11 mouse cellular contexts compared by ENCODE assay signal in genomic region chr13:56770786-56771185, GRCm38 (mm10). TPM values are rescaled to one million over a fixed set of nuclear protein-coding genes. Genes with fewer than 3 reads are reported as not detected.
DNase-seq lines count a peak whose midpoint lies in the region; ATAC-seq lines count a peak whose summit lies in the region.
"Had no signal": no experiment of that assay in that cellular context is flagged by ENCODE, and none has a peak within 500 bp of the region (broad histone marks: within the 10 kb centered on the region; RNA-seq: fewer than 3 reads in every experiment).

No protein-coding gene starts in this region.

- no peaks in the 10 kb centered on the region for H3K9me3 ChIP-seq in hindbrain, embryonic 10.5 days
- H3K9me3 ChIP-seq in hindbrain, embryonic 16.5 days (ENCODE audit: control insufficient read depth, low read length) = no peaks in the 10 kb centered on the region
- H3K9me3 ChIP-seq in neural tube, embryonic 13.5 days = no peaks in the 10 kb centered on the region
- no peaks in the 10 kb centered on the region for H3K9me3 ChIP-seq in forebrain, embryonic 14.5 days (replicated peaks; ENCODE audit: control insufficient read depth, low read length)
- H3K9me3 ChIP-seq in neural tube, embryonic 15.5 days (replicated peaks) = no peaks in the 10 kb centered on the region

- H3K4me1 ChIP-seq in hindbrain, embryonic 10.5 days (replicated peaks) = peaks cover 56% of the 10 kb centered on the region
- H3K4me1 ChIP-seq in hindbrain, embryonic 16.5 days (ENCODE audit: control insufficient read depth, insufficient read depth, low read depth, low read length) = peaks cover 13% of the 10 kb centered on the region
- H3K4me1 ChIP-seq in neural tube, embryonic 13.5 days (replicated peaks) = peaks cover 41% of the 10 kb centered on the region
- H3K4me1 ChIP-seq in forebrain, embryonic 14.5 days (ENCODE audit: control insufficient read depth, insufficient read depth, low read length) = peaks cover 33% of the 10 kb centered on the region
- H3K4me1 ChIP-seq in neural tube, embryonic 15.5 days = peaks cover 34% of the 10 kb centered on the region

- no peak overlapping the region for H3K9ac ChIP-seq in hindbrain, embryonic 16.5 days (ENCODE audit: low read depth, low read length)
- H3K9ac ChIP-seq in neural tube, embryonic 13.5 days = no peak overlapping the region
- H3K9ac ChIP-seq in forebrain, embryonic 14.5 days (ENCODE audit: low read length) = no peak overlapping the region
- no peak overlapping the region for H3K9ac ChIP-seq in neural tube, embryonic 15.5 days (replicated peaks)

- WGBS in hindbrain, embryonic 10.5 days = 73% methylated on average over 5 of the region's 5 CpGs
- 71% methylated on average over 5 of the region's 5 CpGs for WGBS in hindbrain, embryonic 16.5 days
- WGBS in neural tube, embryonic 13.5 days = 69% methylated on average over 5 of the region's 5 CpGs
- WGBS in forebrain, embryonic 14.5 days = 58% methylated on average over 5 of the region's 5 CpGs
- 73% methylated on average over 5 of the region's 5 CpGs for WGBS in neural tube, embryonic 15.5 days

- no peak overlapping the region for H3K4me2 ChIP-seq in hindbrain, embryonic 16.5 days (ENCODE audit: low read length)
- H3K4me2 ChIP-seq in neural tube, embryonic 13.5 days = no peak overlapping the region
- H3K4me2 ChIP-seq in forebrain, embryonic 14.5 days (ENCODE audit: low read length) = no peak overlapping the region
- no peak overlapping the region for H3K4me2 ChIP-seq in neural tube, embryonic 15.5 days
- H3K4me2 ChIP-seq: heart, embryonic 11.5 days had no signal

- ATAC-seq in hindbrain, embryonic 16.5 days = no peak
- ATAC-seq in neural tube, embryonic 13.5 days (ENCODE audit: low read depth) = no peak
- ATAC-seq in forebrain, embryonic 14.5 days = no peak
- ATAC-seq in neural tube, embryonic 15.5 days (ENCODE audit: low FRiP score) = no peak
- ATAC-seq: intestine, embryonic 16.5 days had no signal

- H3K4me3 ChIP-seq in hindbrain, embryonic 10.5 days = no peak overlapping the region
- no peak overlapping the region for H3K4me3 ChIP-seq in hindbrain, embryonic 16.5 days (ENCODE audit: low read length)
- H3K4me3 ChIP-seq in neural tube, embryonic 13.5 days = no peak overlapping the region
- no peak overlapping the region for H3K4me3 ChIP-seq in forebrain, embryonic 14.5 days (ENCODE audit: low read depth, low read length)
- no peak overlapping the region for H3K4me3 ChIP-seq in neural tube, embryonic 15.5 days (replicated peaks)

- peak overlapping the region; percentile 68 for H3K27ac ChIP-seq in hindbrain, embryonic 10.5 days
- H3K27ac ChIP-seq in hindbrain, embryonic 16.5 days (ENCODE audit: low read depth, low read length) = no peak overlapping the region
- peak overlapping the region; percentile 59 for H3K27ac ChIP-seq in neural tube, embryonic 13.5 days (replicated peaks)
- H3K27ac ChIP-seq in forebrain, embryonic 14.5 days (ENCODE audit: low read depth, low read length) = peak overlapping the region; percentile 67; the same call in 1 of the 2 replicates
- peak overlapping the region; percentile 30; the same call in 1 of the 2 replicates for H3K27ac ChIP-seq in neural tube, embryonic 15.5 days (replicated peaks)

- no peaks in the 10 kb centered on the region for H3K36me3 ChIP-seq in hindbrain, embryonic 10.5 days
- H3K36me3 ChIP-seq in hindbrain, embryonic 16.5 days (ENCODE audit: control insufficient read depth, insufficient read depth, low read length) = no peaks in the 10 kb centered on the region
- H3K36me3 ChIP-seq in neural tube, embryonic 13.5 days = no peaks in the 10 kb centered on the region
- H3K36me3 ChIP-seq in forebrain, embryonic 14.5 days (ENCODE audit: control insufficient read depth, insufficient read depth, low read length) = no peaks in the 10 kb centered on the region
- H3K36me3 ChIP-seq in neural tube, embryonic 15.5 days = no peaks in the 10 kb centered on the region

- DNase-seq in hindbrain, embryonic 10.5 days (ENCODE audit: low spot score) = no peak
- DNase-seq in neural tube, embryonic 10.5 days (ENCODE audit: extremely low spot score, low spot score) = no peak
- no peak for DNase-seq in forebrain, embryonic 14.5 days (ENCODE audit: low spot score)
- DNase-seq in frontal cortex, adult 2 months (ENCODE audit: extremely low spot score in 1 of 2, low spot score in 1 of 2) = no peak
- DNase-seq in heart, adult 8-10 months (ENCODE audit: low spot score) = no peak
- DNase-seq: lung, adult 18-20 months had no signal

- H3K27me3 ChIP-seq in hindbrain, embryonic 10.5 days (ENCODE audit: insufficient read depth, poor library complexity, severe bottlenecking) = 0 out of 2 replicates have a peak, but pooled peaks cover 14% of the 10 kb centered on the region
- no peaks in the 10 kb centered on the region for H3K27me3 ChIP-seq in hindbrain, embryonic 16.5 days (replicated peaks; ENCODE audit: control insufficient read depth, insufficient read depth, low read length)
- H3K27me3 ChIP-seq in neural tube, embryonic 13.5 days = no peaks in the 10 kb centered on the region
- no peaks in the 10 kb centered on the region for H3K27me3 ChIP-seq in forebrain, embryonic 14.5 days (replicated peaks; ENCODE audit: control insufficient read depth, insufficient read depth, low read length)
- H3K27me3 ChIP-seq in neural tube, embryonic 15.5 days (replicated peaks) = no peaks in the 10 kb centered on the region

RNA-seq across cellular contexts. Expression of gene Gm45623, which starts 17.2 kb away (rescaled TPM):
- polyA plus RNA-seq in hindbrain, embryonic 10.5 days (2016; fragmentation: Nextera tagmentation; extraction: Ambion mirVana) = 0.21 TPM in 1 of 2 replicates, not detected in the other
- 2.5 and 2.8 TPM in 2 replicates for polyA plus RNA-seq in hindbrain, embryonic 16.5 days (2015; fragmentation: Nextera tagmentation; extraction: Ambion mirVana)
- polyA plus RNA-seq in neural tube, embryonic 13.5 days (2015; fragmentation: Nextera tagmentation; extraction: Ambion mirVana) = 1.0 and 1.6 TPM in 2 replicates
- 0.85 and 1.1 TPM in 2 replicates for polyA plus RNA-seq in forebrain, embryonic 14.5 days (2014; fragmentation: Nextera tagmentation; extraction: Ambion mirVana)
- polyA plus RNA-seq in neural tube, embryonic 15.5 days (2015; fragmentation: Nextera tagmentation; extraction: Ambion mirVana) = 2.1 and 2.7 TPM in 2 replicates
- 9.2 and 10.6 TPM in 2 replicates for polyA plus RNA-seq in frontal cortex, adult 2 months (2012; rRNA removed)
- not detected for total RNA-seq in heart, adult 8-10 months (2022)
